Mouse (Mus musculus): Measurements from ENCODE around the gene Olfr94.

DNA sequence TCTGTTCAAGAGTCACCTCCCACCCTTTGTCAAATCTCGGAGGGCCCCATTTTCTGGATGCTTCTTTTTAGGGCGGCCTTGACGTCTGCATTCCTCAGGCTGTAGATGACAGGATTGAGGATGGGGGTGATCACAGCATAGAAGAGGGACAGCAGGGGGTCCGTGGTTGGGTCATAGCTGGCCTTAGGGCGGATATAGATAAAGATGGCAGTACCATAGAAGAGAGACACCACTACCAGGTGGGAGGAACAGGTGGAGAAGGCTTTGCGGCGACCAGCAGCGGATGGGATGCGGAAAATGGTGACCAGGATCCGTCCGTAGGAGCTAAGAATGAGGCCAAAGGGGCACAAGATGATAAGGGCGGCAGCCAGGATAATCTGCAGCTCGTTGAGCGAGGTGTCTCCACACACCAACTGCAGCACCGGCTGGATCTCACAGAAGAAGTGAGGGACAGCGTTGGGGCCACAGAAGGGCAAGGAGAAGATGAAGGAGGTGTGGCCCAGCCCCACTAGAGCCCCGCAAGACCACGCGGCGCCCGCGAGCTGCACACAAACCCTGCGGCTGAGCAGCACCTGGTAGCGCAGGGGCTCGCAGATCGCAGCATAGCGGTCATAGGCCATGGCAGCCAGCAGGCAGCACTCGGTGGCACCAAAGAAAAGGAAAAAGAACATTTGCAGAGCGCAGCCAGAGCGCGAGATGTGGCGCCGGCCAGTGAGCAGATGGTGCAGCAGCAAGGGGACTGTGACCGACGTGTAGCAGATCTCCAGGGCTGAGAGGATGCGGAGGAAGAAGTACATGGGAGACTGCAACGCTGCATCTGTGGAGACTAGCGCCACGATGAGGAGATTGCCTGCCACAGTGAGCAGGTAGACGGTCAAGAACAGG, 10.3 kb upstream of the Olfr94 start:
- TF ChIP-seq POLR2AphosphoS5 (IDR thresholded peaks at IDR 0.05; ENCODE audit: insufficient replicate concordance, low read depth, low read length) (no peak), CTCF (IDR thresholded peaks at IDR 0.05; ENCODE audit: low read depth, low read length) (no peak), TAL1 (conservative IDR thresholded peaks at IDR 0.05; ENCODE audit: low read depth, low read length) (no peak)
